ENCODE assay signal across 13 mouse cellular contexts in the genomic region with DNA sequence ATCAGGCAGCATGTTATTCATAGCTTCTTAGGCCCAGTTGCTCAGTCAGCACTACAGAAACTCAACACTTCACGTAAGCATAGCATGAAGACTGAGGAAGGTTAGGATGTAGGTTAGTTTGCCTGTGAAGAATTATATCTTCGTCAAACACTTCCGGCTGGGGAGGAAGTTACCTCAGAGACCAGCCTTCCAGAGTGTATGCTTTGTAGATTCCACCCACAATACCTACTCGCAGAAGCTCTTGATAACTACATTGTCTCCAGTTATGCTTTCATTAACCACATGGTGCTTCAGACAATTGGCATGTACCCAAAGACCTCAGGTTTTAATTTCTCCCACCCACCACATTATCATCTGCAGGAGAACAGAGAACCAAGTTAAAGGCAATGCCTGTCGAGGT.
"Had no signal": no experiment of that assay in that cellular context is flagged by ENCODE, and none has a peak within 500 bp of the region (broad histone marks: within the 10 kb centered on the region; RNA-seq: fewer than 3 reads in every experiment).

No protein-coding gene starts in this region.

- H3K4me3 ChIP-seq: midbrain, embryonic 12.5 days; neural tube, embryonic 12.5 days; stomach, embryonic 15.5 days had no signal

- H3K9me3 ChIP-seq: midbrain, embryonic 12.5 days; neural tube, embryonic 12.5 days; stomach, embryonic 15.5 days had no signal

- H3K9ac ChIP-seq: lung, embryonic 14.5 days; midbrain, embryonic 12.5 days; neural tube, embryonic 12.5 days; stomach, embryonic 15.5 days had no signal

- H3K4me1 ChIP-seq: midbrain, embryonic 12.5 days; neural tube, embryonic 12.5 days; stomach, embryonic 15.5 days had no signal

- DNase-seq: lung, adult 18-20 months; lung, embryonic 14.5 days; lung, postnatal 10 days; lung, postnatal 4 days; midbrain, embryonic 14.5 days; right cerebral cortex, postnatal 14 days; thymus, adult 2 months; thymus, postnatal 25 days; thymus, postnatal 4 days had no signal

- H3K36me3 ChIP-seq: midbrain, embryonic 12.5 days; neural tube, embryonic 12.5 days; stomach, embryonic 15.5 days had no signal

- H3K27ac ChIP-seq: midbrain, embryonic 12.5 days; neural tube, embryonic 12.5 days; stomach, embryonic 15.5 days; stomach, postnatal 0 days had no signal

- H3K27me3 ChIP-seq: midbrain, embryonic 12.5 days; neural tube, embryonic 12.5 days; stomach, embryonic 15.5 days had no signal
